Mouse (Mus musculus) splenic B cell, adult 2 months (primary cell): ENCODE results near the gene Cdc42ep2.

Source experiments
- DNase-seq: peaks from one replicate; pipeline ENCODE4 v3.0.0-alpha.2; 2011; ENCODE audit warnings: low read depth, low spot score
- H3K27me3 ChIP-seq: 2 replicates; pipeline ENCODE4 v1.6.1; 2012; ENCODE audit warnings: mild to moderate bottlenecking, low read length, moderate library complexity, mixed read lengths; ENCODE audit not compliant: control insufficient read depth, poor library complexity, insufficient read depth, severe bottlenecking
- H3K36me3 ChIP-seq: 2 replicates; pipeline ENCODE4 v1.6.1; 2012; ENCODE audit warnings: mild to moderate bottlenecking, low read length, moderate library complexity, mixed read lengths; ENCODE audit not compliant: control insufficient read depth, poor library complexity, insufficient read depth, severe bottlenecking

Cdc42ep2 gene

GRCm38 (mm10) chr19:5924713-5925093 is at the start of gene Cdc42ep2:
Gene Cdc42ep2 (minus strand): TSS chr19:5924816.
- Histone ChIP-seq H3K27me3 (no peaks in the 10 kb centered on the region; the same call in 1 of the 2 replicates), H3K36me3 (no peaks in the 10 kb centered on the region)
- peak; percentile 95 for DNase-seq

GRCm38 (mm10) chr19:5967664-5968063 is 43.0 kb upstream of the Cdc42ep2 start:
- no peaks in the 10 kb centered on the region for H3K27me3 ChIP-seq

GRCm38 (mm10) chr19:5966786-5967185 is 42.2 kb upstream of the Cdc42ep2 start:
- Histone ChIP-seq H3K36me3 (no peaks in the 10 kb centered on the region), H3K27me3 (no peaks in the 10 kb centered on the region)
- no peak for DNase-seq

More at GRCm38 (mm10) chr19:5967664-5968063, 43.0 kb upstream of the Cdc42ep2 start:
- DNase-seq: no peak
- H3K36me3 ChIP-seq: no peaks in the 10 kb centered on the region

- H3K27me3 ChIP-seq: no peaks in the 10 kb centered on the region
- DNase-seq: no peak
Measured at GRCm38 (mm10) chr19:5965910-5966309, 41.3 kb upstream of the Cdc42ep2 start.

GRCm38 (mm10) chr19:5965280-5965679 is 40.7 kb upstream of the Cdc42ep2 start:
- Histone ChIP-seq H3K36me3 (no peaks in the 10 kb centered on the region), H3K27me3 (no peaks in the 10 kb centered on the region)
- peak; percentile 92 for DNase-seq

More at GRCm38 (mm10) chr19:5965910-5966309, 41.3 kb upstream of the Cdc42ep2 start:
- no peaks in the 10 kb centered on the region for H3K36me3 ChIP-seq

GRCm38 (mm10) chr19:5964804-5965203 is 40.2 kb upstream of the Cdc42ep2 start:
- DNase-seq: peak; percentile 18
- Histone ChIP-seq H3K36me3 (no peaks in the 10 kb centered on the region), H3K27me3 (no peaks in the 10 kb centered on the region)

GRCm38 (mm10) chr19:5963883-5964562 is 39.4 kb upstream of the Cdc42ep2 start, which contains the start of gene Pola2:
Gene Pola2 (minus strand): TSS chr19:5964202.
- no peaks in the 10 kb centered on the region for H3K27me3 ChIP-seq
- no peaks in the 10 kb centered on the region for H3K36me3 ChIP-seq
- peak; percentile 91 for DNase-seq

- DNase-seq: no peak
- H3K36me3 ChIP-seq: no peaks in the 10 kb centered on the region
- no peaks in the 10 kb centered on the region for H3K27me3 ChIP-seq
Measured at GRCm38 (mm10) chr19:5962651-5963050, 38.0 kb upstream of the Cdc42ep2 start.

GRCm38 (mm10) chr19:5957371-5957770 is 32.8 kb upstream of the Cdc42ep2 start:
- DNase-seq: no peak
- H3K36me3 ChIP-seq: peaks cover 3% of the 10 kb centered on the region
- H3K27me3 ChIP-seq: no peaks in the 10 kb centered on the region

- Histone ChIP-seq H3K36me3 (peaks cover 7% of the 10 kb centered on the region), H3K27me3 (no peaks in the 10 kb centered on the region)
- DNase-seq: peak; percentile 81
Measured at GRCm38 (mm10) chr19:5956685-5957084, 32.1 kb upstream of the Cdc42ep2 start.

GRCm38 (mm10) chr19:5955704-5956670 is 31.4 kb upstream of the Cdc42ep2 start:
- Histone ChIP-seq H3K36me3 (peaks cover 9% of the 10 kb centered on the region), H3K27me3 (no peaks in the 10 kb centered on the region)
- DNase-seq: no peak

- no peak for DNase-seq
- Histone ChIP-seq H3K27me3 (no peaks in the 10 kb centered on the region), H3K36me3 (peaks cover 9% of the 10 kb centered on the region)
Measured at GRCm38 (mm10) chr19:5954936-5955335, 30.3 kb upstream of the Cdc42ep2 start.

- Histone ChIP-seq H3K36me3 (peaks cover 9% of the 10 kb centered on the region), H3K27me3 (no peaks in the 10 kb centered on the region)
- no peak for DNase-seq
Measured at GRCm38 (mm10) chr19:5954031-5954710, 29.6 kb upstream of the Cdc42ep2 start.

GRCm38 (mm10) chr19:5953201-5953770 is 28.7 kb upstream of the Cdc42ep2 start:
- peaks cover 9% of the 10 kb centered on the region for H3K36me3 ChIP-seq
- no peak for DNase-seq
- H3K27me3 ChIP-seq: no peaks in the 10 kb centered on the region
